Mouse (Mus musculus): Measurements from ENCODE around the gene Heatr4. TPM values are rescaled to one million over a fixed set of nuclear protein-coding genes. Genes with fewer than 3 reads are reported as not detected.
"Not testable (repeated sequence)": the region's sequence is repeated elsewhere in the genome, so short reads cannot be mapped to it uniquely, and the experiment has no call there.

The Heatr4 gene
- polyA plus RNA-seq, 1 experiment from 2014 or later = not detected

DNA sequence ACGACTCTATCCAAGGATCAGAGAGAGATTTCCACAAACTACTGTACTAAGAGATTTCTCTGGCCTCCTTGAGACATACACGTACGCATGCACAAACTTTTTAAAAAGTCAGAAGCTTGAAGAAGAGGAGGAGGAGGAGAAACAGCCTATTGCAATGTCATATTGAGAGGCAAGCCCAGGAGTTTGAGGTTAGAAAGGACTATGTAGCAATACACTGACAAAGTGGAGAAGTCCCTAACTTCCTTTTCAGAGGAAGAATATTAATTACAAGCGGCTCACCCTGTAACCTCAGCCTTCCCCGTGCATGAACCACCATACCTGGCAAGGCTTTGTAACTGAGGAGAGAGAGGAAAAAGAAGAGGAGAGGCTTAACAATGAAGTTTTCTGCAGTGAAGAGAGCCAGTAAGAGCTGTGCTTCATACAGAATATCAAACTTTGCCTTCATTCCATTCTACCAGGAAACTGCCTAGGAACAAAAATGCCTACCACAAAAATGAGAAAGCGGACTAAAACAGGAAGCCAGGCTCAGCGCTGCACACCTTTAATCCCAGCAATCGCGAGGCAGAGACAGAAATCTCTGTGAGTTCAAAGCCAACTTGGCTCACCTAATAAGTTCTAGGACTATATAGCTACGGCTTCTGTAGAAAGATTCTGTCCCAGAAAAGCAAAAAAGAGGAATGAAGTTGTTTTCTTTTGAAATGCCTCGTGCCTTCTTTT is 34.7 kb downstream of the Heatr4 start:
- Histone ChIP-seq H3K36me3 (ENCODE audit: control insufficient read depth, insufficient read depth) (no peaks in the 10 kb centered on the region), H3K27me3 (replicated peaks; ENCODE audit: control insufficient read depth, insufficient read depth, low read length) (no peaks in the 10 kb centered on the region), H3K9me3 (ENCODE audit: control insufficient read depth, low read length) (no peaks in the 10 kb centered on the region), H3K4me1 (replicated peaks; ENCODE audit: control insufficient read depth, insufficient read depth, low read length) (peaks cover 27% of the 10 kb centered on the region), H3K9ac (replicated peaks; ENCODE audit: low read depth, low read length) (peak overlapping the region; percentile 81), H3K4me2 (ENCODE audit: low read length) (peak overlapping the region; percentile 66), H3K4me3 (replicated peaks; ENCODE audit: low read length) (peak overlapping the region; percentile 60), H3K27ac (ENCODE audit: low read length) (no peak overlapping the region)
- 31% methylated on average over 11 of the region's 11 CpGs for WGBS
- ATAC-seq = no peak

DNA sequence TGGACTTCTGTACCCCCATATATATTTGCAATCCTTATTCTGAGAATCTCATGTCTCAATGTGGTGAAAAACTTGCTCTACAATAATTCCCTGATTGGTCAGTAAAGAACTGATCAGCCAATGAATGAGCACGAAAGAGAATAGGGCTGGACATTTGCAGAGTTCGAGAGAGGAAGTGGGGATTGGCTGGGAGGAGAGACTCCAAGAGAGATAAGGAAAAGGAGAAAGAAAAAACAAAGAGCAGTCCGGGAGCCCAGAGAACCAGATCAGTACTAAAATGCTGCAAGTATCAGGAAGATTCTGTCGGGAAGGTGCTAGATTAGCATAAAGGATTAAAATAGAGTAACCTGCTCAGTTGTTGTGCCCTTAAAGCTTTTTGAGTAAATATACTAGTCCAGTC is 35.6 kb downstream of the Heatr4 start:
- Histone ChIP-seq H3K4me1 (replicated peaks; ENCODE audit: control insufficient read depth, insufficient read depth, low read length) (peaks cover 27% of the 10 kb centered on the region), H3K36me3 (ENCODE audit: control insufficient read depth, insufficient read depth) (no peaks in the 10 kb centered on the region), H3K4me2 (ENCODE audit: low read length) (no peak overlapping the region), H3K9me3 (ENCODE audit: control insufficient read depth, low read length) (no peaks in the 10 kb centered on the region), H3K4me3 (replicated peaks; ENCODE audit: low read length) (no peak overlapping the region), H3K27ac (ENCODE audit: low read length) (no peak overlapping the region), H3K27me3 (replicated peaks; ENCODE audit: control insufficient read depth, insufficient read depth, low read length) (no peaks in the 10 kb centered on the region), H3K9ac (replicated peaks; ENCODE audit: low read depth, low read length) (no peak overlapping the region)
- 73% methylated on average over 4 of the region's 4 CpGs for WGBS
- no peak for ATAC-seq

DNA sequence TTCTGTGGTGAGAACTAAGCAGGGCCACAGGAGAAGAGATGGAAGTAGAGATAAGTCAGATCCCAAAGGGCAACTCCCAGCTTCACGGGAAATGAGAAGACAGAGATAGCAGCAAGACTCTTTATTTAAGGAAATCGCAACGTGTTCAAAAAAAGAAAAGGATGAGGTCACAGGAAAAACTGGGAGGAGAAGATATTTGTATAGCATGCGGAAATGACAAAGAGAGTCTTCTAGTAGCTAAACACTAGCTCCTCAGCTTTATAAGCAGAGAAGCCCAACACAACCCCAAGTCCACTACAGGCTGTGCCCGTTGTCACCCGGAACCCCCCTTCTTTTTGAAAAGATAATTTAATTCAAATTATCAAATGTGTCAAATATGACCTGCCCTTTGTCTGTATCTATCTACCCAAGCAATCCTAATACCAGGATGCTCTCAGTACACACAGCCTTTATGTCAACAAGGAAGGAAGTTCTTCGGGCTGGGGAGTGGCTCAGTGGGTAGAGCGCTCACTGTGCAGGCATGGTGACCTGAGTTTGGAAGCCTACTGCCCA is 37.3 kb downstream of the Heatr4 start:
- Histone ChIP-seq H3K4me2 (ENCODE audit: low read length) (no peak overlapping the region), H3K9me3 (ENCODE audit: control insufficient read depth, low read length) (no peaks in the 10 kb centered on the region), H3K36me3 (ENCODE audit: control insufficient read depth, insufficient read depth) (no peaks in the 10 kb centered on the region), H3K9ac (replicated peaks; ENCODE audit: low read depth, low read length) (no peak overlapping the region), H3K4me3 (replicated peaks; ENCODE audit: low read length) (no peak overlapping the region), H3K4me1 (replicated peaks; ENCODE audit: control insufficient read depth, insufficient read depth, low read length) (peaks cover 14% of the 10 kb centered on the region), H3K27me3 (replicated peaks; ENCODE audit: control insufficient read depth, insufficient read depth, low read length) (no peaks in the 10 kb centered on the region), H3K27ac (ENCODE audit: low read length) (no peak overlapping the region)
- no peak for ATAC-seq
- WGBS = 90% methylated on average over 8 of the region's 8 CpGs

DNA sequence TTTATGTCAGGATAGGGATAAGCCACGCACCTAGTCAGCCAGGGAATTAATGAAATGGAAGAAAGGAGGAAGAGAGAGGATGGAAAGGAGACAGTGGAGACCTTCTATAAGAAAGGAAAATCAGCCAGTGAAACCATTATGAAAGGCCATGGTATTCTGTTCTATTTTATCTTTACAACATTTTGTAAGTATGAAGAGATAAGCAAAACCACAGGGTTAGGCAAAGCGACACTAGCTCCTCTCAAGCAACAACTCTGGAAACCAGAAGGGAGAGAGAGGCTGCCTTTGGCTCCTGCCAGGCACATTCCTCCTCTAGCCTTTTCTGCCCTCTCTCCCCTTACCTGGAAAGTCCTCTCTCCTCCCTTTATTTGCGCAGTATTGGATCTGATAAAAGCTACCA is 42.7 kb downstream of the Heatr4 start:
- 83% methylated on average over 3 of the region's 3 CpGs for WGBS
- no peak for ATAC-seq
- Histone ChIP-seq H3K4me2 (ENCODE audit: low read length) (no peak overlapping the region), H3K27me3 (replicated peaks; ENCODE audit: control insufficient read depth, insufficient read depth, low read length) (no peaks in the 10 kb centered on the region), H3K9ac (replicated peaks; ENCODE audit: low read depth, low read length) (no peak overlapping the region), H3K4me3 (replicated peaks; ENCODE audit: low read length) (no peak overlapping the region), H3K27ac (ENCODE audit: low read length) (no peak overlapping the region), H3K4me1 (replicated peaks; ENCODE audit: control insufficient read depth, insufficient read depth, low read length) (no peaks in the 10 kb centered on the region), H3K9me3 (ENCODE audit: control insufficient read depth, low read length) (no peaks in the 10 kb centered on the region), H3K36me3 (ENCODE audit: control insufficient read depth, insufficient read depth) (no peaks in the 10 kb centered on the region)

DNA sequence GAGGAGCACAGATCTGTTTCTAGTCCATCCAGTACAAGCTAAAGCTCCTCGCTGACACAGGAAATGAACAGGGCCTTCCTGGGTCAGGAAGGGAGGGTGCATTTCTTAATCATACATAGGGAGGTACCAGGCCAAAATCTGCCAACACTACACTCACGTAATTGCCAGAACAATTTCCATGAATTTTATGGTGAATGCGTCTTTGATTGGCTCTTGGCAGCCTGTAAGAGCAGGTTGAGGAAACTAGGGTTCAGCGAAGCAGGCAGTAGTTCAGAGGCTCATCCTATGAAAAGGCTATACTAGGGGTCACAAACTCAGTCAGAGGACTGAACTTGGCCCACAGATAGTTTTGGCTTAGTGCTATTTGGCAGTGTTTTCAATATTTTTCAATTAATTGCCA is 44.6 kb downstream of the Heatr4 start:
- H3K27me3 ChIP-seq (replicated peaks; ENCODE audit: control insufficient read depth, insufficient read depth, low read length) = no peaks in the 10 kb centered on the region
- ATAC-seq = no peak
- no peak overlapping the region for H3K4me2 ChIP-seq (ENCODE audit: low read length)
- no peaks in the 10 kb centered on the region for H3K9me3 ChIP-seq (ENCODE audit: control insufficient read depth, low read length)
- H3K4me3 ChIP-seq (replicated peaks; ENCODE audit: low read length) = no peak overlapping the region
- H3K4me1 ChIP-seq (replicated peaks; ENCODE audit: control insufficient read depth, insufficient read depth, low read length) = no peaks in the 10 kb centered on the region
- no peaks in the 10 kb centered on the region for H3K36me3 ChIP-seq (ENCODE audit: control insufficient read depth, insufficient read depth)
- no peak overlapping the region for H3K9ac ChIP-seq (replicated peaks; ENCODE audit: low read depth, low read length)
- WGBS = 41% methylated on average over 4 of the region's 4 CpGs
- H3K27ac ChIP-seq (ENCODE audit: low read length) = no peak overlapping the region

DNA sequence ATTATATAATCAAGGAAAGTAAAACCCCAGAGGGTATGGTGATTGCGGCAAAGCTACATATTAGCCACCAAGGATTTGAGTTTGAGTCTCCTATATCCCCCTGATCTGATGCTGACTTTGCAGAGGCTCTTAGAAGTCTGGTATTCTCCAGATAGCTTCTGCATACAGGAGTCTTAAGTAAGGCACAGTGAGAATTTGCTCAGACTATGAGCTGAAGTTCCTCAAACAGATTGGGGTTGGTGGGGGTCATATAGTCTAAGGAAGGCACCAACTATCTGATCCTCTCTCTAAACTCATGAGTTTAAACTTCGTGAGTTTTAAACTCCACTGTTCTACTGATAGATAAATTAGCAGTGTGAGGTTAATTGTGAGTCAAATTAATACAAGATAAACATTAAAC is 45.3 kb downstream of the Heatr4 start:
- ATAC-seq = no peak
- WGBS = 73% methylated on average over 2 of the region's 2 CpGs

DNA sequence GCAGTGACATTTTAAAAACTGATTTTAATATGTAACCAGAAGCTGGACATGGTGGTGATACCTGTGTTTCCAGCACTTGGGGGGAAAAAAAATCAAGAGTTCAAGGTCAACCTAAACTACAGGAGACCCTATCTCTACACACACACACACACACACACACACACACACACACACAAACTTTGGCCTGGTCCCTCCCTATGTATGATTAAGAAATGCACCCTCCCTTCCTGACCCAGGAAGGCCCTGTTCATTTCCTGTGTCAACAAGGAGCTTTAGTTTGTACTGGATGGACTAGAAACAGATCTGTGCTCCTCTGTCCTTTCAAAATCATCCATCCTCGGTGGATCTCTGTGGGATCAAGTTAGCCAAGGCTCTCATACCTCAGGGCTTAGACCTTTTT is 46.1 kb downstream of the Heatr4 start:
- not testable (repeated sequence) for H3K9ac ChIP-seq (replicated peaks; ENCODE audit: low read depth, low read length); H3K4me2 ChIP-seq (ENCODE audit: low read length); ATAC-seq; H3K4me3 ChIP-seq (replicated peaks; ENCODE audit: low read length); H3K9me3 ChIP-seq (ENCODE audit: control insufficient read depth, low read length); H3K36me3 ChIP-seq (ENCODE audit: control insufficient read depth, insufficient read depth); H3K4me1 ChIP-seq (replicated peaks; ENCODE audit: control insufficient read depth, insufficient read depth, low read length); H3K27ac ChIP-seq (ENCODE audit: low read length); H3K27me3 ChIP-seq (replicated peaks; ENCODE audit: control insufficient read depth, insufficient read depth, low read length)
- WGBS = 41% methylated on average over 1 of the region's 1 CpGs

More for the DNA sequence above, 45.3 kb downstream of the Heatr4 start:
- Histone ChIP-seq H3K36me3 (ENCODE audit: control insufficient read depth, insufficient read depth) (no peaks in the 10 kb centered on the region), H3K4me3 (replicated peaks; ENCODE audit: low read length) (no peak overlapping the region), H3K9ac (replicated peaks; ENCODE audit: low read depth, low read length) (no peak overlapping the region), H3K9me3 (ENCODE audit: control insufficient read depth, low read length) (0 out of 2 replicates have a peak, but pooled peaks cover 2% of the 10 kb centered on the region), H3K4me2 (ENCODE audit: low read length) (no peak overlapping the region), H3K27me3 (replicated peaks; ENCODE audit: control insufficient read depth, insufficient read depth, low read length) (no peaks in the 10 kb centered on the region), H3K4me1 (replicated peaks; ENCODE audit: control insufficient read depth, insufficient read depth, low read length) (no peaks in the 10 kb centered on the region), H3K27ac (ENCODE audit: low read length) (no peak overlapping the region)

DNA sequence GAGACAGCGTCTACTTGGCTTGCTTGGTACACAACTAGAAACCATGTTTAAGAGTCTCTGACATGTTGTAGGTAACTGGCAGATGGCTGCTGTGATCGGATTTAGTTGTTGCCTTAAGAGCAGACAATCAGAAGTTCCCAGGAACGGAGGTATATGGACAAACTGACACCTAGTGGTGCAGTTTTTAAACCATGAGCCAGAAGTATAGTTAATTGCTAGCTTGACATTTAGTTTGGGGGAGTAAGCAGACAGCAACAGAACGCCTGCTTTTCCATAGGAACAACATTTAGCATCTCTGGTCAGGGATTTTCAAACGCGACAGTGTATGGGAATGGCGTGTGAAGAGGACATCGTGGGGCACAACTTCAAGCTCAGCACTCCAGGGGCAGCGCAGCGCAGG is 47.1 kb downstream of the Heatr4 start:
- no peak overlapping the region for H3K27ac ChIP-seq (ENCODE audit: low read length)
- no peak overlapping the region for H3K9ac ChIP-seq (replicated peaks; ENCODE audit: low read depth, low read length)
- H3K9me3 ChIP-seq (ENCODE audit: control insufficient read depth, low read length) = 0 out of 2 replicates have a peak, but pooled peaks cover 2% of the 10 kb centered on the region
- no peak overlapping the region for H3K4me3 ChIP-seq (replicated peaks; ENCODE audit: low read length)
- H3K36me3 ChIP-seq (ENCODE audit: control insufficient read depth, insufficient read depth) = no peaks in the 10 kb centered on the region
- no peaks in the 10 kb centered on the region for H3K27me3 ChIP-seq (replicated peaks; ENCODE audit: control insufficient read depth, insufficient read depth, low read length)
- no peaks in the 10 kb centered on the region for H3K4me1 ChIP-seq (replicated peaks; ENCODE audit: control insufficient read depth, insufficient read depth, low read length)
- no peak for ATAC-seq
- H3K4me2 ChIP-seq (ENCODE audit: low read length) = no peak overlapping the region
- 70% methylated on average over 10 of the region's 10 CpGs for WGBS

DNA sequence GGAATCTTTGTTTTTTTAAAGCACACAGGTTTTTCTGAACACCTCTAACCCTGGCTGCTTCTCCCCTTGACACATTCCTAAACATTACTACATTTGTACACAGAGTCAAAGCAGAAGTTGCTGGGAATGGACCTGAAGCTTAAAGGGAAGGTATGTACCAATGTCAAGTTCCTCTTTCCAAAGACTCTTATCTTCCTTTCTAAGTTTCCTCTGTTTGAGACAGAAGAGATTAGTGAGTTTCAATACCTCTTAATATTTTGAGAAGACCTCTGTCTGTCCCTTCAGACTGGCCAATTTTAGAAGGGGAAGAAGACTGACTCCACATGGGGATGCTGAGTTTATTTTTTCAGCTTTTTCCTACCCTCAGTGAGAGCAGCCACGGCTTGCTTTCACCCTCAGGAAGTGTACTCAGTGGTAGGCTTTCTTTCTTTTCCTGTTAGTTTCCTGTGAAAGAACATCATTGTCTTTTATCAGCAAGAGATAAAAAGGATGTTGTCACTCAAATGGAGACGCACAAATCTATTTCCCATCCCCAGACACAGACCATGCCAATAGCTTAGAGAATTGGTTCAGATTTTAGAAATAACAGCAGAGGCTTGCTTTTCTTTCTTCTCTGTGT is 55.4 kb downstream of the Heatr4 start:
- no peaks in the 10 kb centered on the region for H3K27me3 ChIP-seq (replicated peaks; ENCODE audit: control insufficient read depth, insufficient read depth, low read length)
- no peaks in the 10 kb centered on the region for H3K9me3 ChIP-seq (ENCODE audit: control insufficient read depth, low read length)
- H3K9ac ChIP-seq (replicated peaks; ENCODE audit: low read depth, low read length) = no peak overlapping the region
- no peak overlapping the region for H3K4me3 ChIP-seq (replicated peaks; ENCODE audit: low read length)
- H3K4me2 ChIP-seq (ENCODE audit: low read length) = no peak overlapping the region
- no peaks in the 10 kb centered on the region for H3K36me3 ChIP-seq (ENCODE audit: control insufficient read depth, insufficient read depth)
- no peak overlapping the region for H3K27ac ChIP-seq (ENCODE audit: low read length)
- 52% methylated on average over 2 of the region's 2 CpGs for WGBS
- H3K4me1 ChIP-seq (replicated peaks; ENCODE audit: control insufficient read depth, insufficient read depth, low read length) = no peaks in the 10 kb centered on the region
- no peak for ATAC-seq
